Mouse (Mus musculus): ENCODE data around the gene Gm10031. TPM values are rescaled to one million over a fixed set of nuclear protein-coding genes. Genes with fewer than 3 reads are reported as not detected.

The Gm10031 gene
- total and polyA plus RNA-seq, 3 experiments, result 9.5 to 52.3 (median 45.0) TPM

- intact Hi-C loops (cut with DNase I), result loop anchor here (5.0 kb wide), 2 partner anchors 140 to 450 kb away; no protein-coding TSS in a partner anchor
- WGBS, result 50% methylated on average over 2 of the region's 2 CpGs
Measured at GRCm38 (mm10) chr1:156537031-156537430, 13.2 kb downstream of the Gm10031 start.

GRCm38 (mm10) chr1:156537701-156538100 is 13.9 kb downstream of the Gm10031 start:
- TF ChIP-seq POLR2A (IDR thresholded peaks at IDR 0.05; ENCODE audit: insufficient read depth, low read depth, low read length) (no peak), CTCF (IDR thresholded peaks at IDR 0.05) (no peak), EP300 (IDR thresholded peaks at IDR 0.05; ENCODE audit: insufficient read depth, low read depth, low read length) (no peak)
- Histone ChIP-seq H3K79me2 (replicated peaks; ENCODE audit: control insufficient read depth, insufficient read depth, low read length) (no peaks in the 10 kb centered on the region), H3K27me3 (ENCODE audit: control insufficient read depth, insufficient read depth, low read length) (no peaks in the 10 kb centered on the region), H3K9ac (ENCODE audit: low read depth, low read length) (no peak overlapping the region), H3K27ac (no peak overlapping the region), H3K4me1 (ENCODE audit: control insufficient read depth, insufficient read depth, low read length) (no peaks in the 10 kb centered on the region), H3K36me3 (ENCODE audit: control insufficient read depth, insufficient read depth, low read length) (no peaks in the 10 kb centered on the region), H3K4me3 (no peak overlapping the region)
- DNase-seq, result no peak
- WGBS, result 80% methylated on average over 6 of the region's 6 CpGs
- intact Hi-C loops (cut with DNase I), result loop anchor here (1.0 to 5.0 kb wide), 3 partner anchors 96 to 450 kb away; no protein-coding TSS in a partner anchor

More at GRCm38 (mm10) chr1:156537031-156537430, 13.2 kb downstream of the Gm10031 start:
- TF ChIP-seq CTCF (IDR thresholded peaks at IDR 0.05) (no peak), POLR2A (IDR thresholded peaks at IDR 0.05; ENCODE audit: insufficient read depth, low read depth, low read length) (no peak)
- no peak for DNase-seq
- Histone ChIP-seq H3K36me3 (ENCODE audit: control insufficient read depth, insufficient read depth, low read length) (no peaks in the 10 kb centered on the region), H3K9ac (ENCODE audit: low read depth, low read length) (no peak overlapping the region), H3K79me2 (replicated peaks; ENCODE audit: control insufficient read depth, insufficient read depth, low read length) (no peaks in the 10 kb centered on the region), H3K4me1 (ENCODE audit: control insufficient read depth, insufficient read depth, low read length) (no peaks in the 10 kb centered on the region), H3K27me3 (ENCODE audit: control insufficient read depth, insufficient read depth, low read length) (no peaks in the 10 kb centered on the region), H3K27ac (no peak overlapping the region), H3K4me3 (no peak overlapping the region)

GRCm38 (mm10) chr1:156538382-156538781 is 14.6 kb downstream of the Gm10031 start:
- H3K36me3 ChIP-seq (ENCODE audit: control insufficient read depth, insufficient read depth, low read length), result no peaks in the 10 kb centered on the region
- DNase-seq, result no peak
- TF ChIP-seq CTCF (IDR thresholded peaks at IDR 0.05) (peak; percentile 76), EP300 (IDR thresholded peaks at IDR 0.05; ENCODE audit: insufficient read depth, low read depth, low read length) (no peak)
- no peaks in the 10 kb centered on the region for H3K79me2 ChIP-seq (replicated peaks; ENCODE audit: control insufficient read depth, insufficient read depth, low read length)
- intact Hi-C loops (cut with DNase I), result loop anchor here (1.0 to 5.0 kb wide), 3 partner anchors 95 to 451 kb away; no protein-coding TSS in a partner anchor
- no peak overlapping the region for H3K9ac ChIP-seq (ENCODE audit: low read depth, low read length)
- no peaks in the 10 kb centered on the region for H3K4me1 ChIP-seq (ENCODE audit: control insufficient read depth, insufficient read depth, low read length)
- no peak overlapping the region for H3K4me3 ChIP-seq
- WGBS, result 81% methylated on average over 3 of the region's 3 CpGs
- H3K27ac ChIP-seq, result no peak overlapping the region
- no peaks in the 10 kb centered on the region for H3K27me3 ChIP-seq (ENCODE audit: control insufficient read depth, insufficient read depth, low read length)

GRCm38 (mm10) chr1:156539787-156540560 is 16.2 kb downstream of the Gm10031 start:
- WGBS, result 43% methylated on average over 4 of the region's 4 CpGs
- Histone ChIP-seq H3K36me3 (ENCODE audit: control insufficient read depth, insufficient read depth, low read length) (no peaks in the 10 kb centered on the region), H3K4me1 (ENCODE audit: control insufficient read depth, insufficient read depth, low read length) (no peaks in the 10 kb centered on the region), H3K79me2 (replicated peaks; ENCODE audit: control insufficient read depth, insufficient read depth, low read length) (no peaks in the 10 kb centered on the region), H3K9ac (ENCODE audit: low read depth, low read length) (no peak overlapping the region), H3K27ac (no peak overlapping the region), H3K4me3 (no peak overlapping the region), H3K27me3 (ENCODE audit: control insufficient read depth, insufficient read depth, low read length) (no peaks in the 10 kb centered on the region)
- DNase-seq, result no peak
- intact Hi-C loops (cut with DNase I), result loop anchor here (1.0 to 5.0 kb wide), 5 partner anchors 89 to 453 kb away; no protein-coding TSS in a partner anchor
- TF ChIP-seq POLR2A (IDR thresholded peaks at IDR 0.05; ENCODE audit: insufficient read depth, low read depth, low read length) (no peak), CTCF (IDR thresholded peaks at IDR 0.05) (peak; percentile 64), EP300 (IDR thresholded peaks at IDR 0.05; ENCODE audit: insufficient read depth, low read depth, low read length) (no peak)

- Histone ChIP-seq H3K4me1 (ENCODE audit: control insufficient read depth, insufficient read depth, low read length) (no peaks in the 10 kb centered on the region), H3K27ac (no peak overlapping the region), H3K9ac (ENCODE audit: low read depth, low read length) (no peak overlapping the region), H3K36me3 (ENCODE audit: control insufficient read depth, insufficient read depth, low read length) (no peaks in the 10 kb centered on the region), H3K79me2 (replicated peaks; ENCODE audit: control insufficient read depth, insufficient read depth, low read length) (no peaks in the 10 kb centered on the region), H3K4me3 (no peak overlapping the region), H3K27me3 (ENCODE audit: control insufficient read depth, insufficient read depth, low read length) (no peaks in the 10 kb centered on the region)
- 31% methylated on average over 12 of the region's 12 CpGs for WGBS
- TF ChIP-seq POLR2A (IDR thresholded peaks at IDR 0.05; ENCODE audit: insufficient read depth, low read depth, low read length) (no peak), CTCF (IDR thresholded peaks at IDR 0.05) (no peak), EP300 (IDR thresholded peaks at IDR 0.05; ENCODE audit: insufficient read depth, low read depth, low read length) (no peak)
- intact Hi-C loops (cut with DNase I), result no loop called here
- no peak for DNase-seq
Measured at GRCm38 (mm10) chr1:156543999-156544398, 20.2 kb downstream of the Gm10031 start.
